Mouse (Mus musculus): Measurements from ENCODE around the gene Tmem233.

DNA sequence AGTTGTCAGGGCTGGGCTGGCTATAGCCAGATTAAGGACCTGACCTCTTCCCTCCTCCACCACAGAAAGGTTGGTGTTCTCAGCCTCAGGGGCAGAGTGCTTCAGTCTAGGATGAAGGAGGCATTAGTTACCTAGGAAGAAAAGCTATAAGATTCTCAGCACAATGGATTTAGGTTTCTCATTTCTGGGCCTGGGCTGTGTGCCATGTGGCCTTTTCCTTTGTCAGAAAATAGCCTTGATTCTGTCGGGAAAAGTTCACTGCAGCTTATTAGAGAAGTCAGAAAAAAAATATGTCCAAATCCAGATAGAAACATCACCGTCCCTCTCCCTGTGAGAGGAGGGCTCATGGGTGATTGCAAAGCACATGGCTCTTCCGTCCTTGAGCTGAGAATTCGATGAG lies 33.2 kb downstream of the Tmem233 start:
- TF ChIP-seq POU5F1 (IDR thresholded peaks at IDR 0.05; ENCODE audit: borderline replicate concordance, low read length) (no peak), CTCF (conservative IDR thresholded peaks at IDR 0.05; ENCODE audit: low read length) (no peak)
